Mouse (Mus musculus): Measurements from ENCODE around the gene Zbtb2. TPM values are rescaled to one million over a fixed set of nuclear protein-coding genes. Genes with fewer than 3 reads are reported as not detected.

Zbtb2 gene
- polyA plus RNA-seq, 1 experiment from 2014 or later, result 17.5 TPM

DNA sequence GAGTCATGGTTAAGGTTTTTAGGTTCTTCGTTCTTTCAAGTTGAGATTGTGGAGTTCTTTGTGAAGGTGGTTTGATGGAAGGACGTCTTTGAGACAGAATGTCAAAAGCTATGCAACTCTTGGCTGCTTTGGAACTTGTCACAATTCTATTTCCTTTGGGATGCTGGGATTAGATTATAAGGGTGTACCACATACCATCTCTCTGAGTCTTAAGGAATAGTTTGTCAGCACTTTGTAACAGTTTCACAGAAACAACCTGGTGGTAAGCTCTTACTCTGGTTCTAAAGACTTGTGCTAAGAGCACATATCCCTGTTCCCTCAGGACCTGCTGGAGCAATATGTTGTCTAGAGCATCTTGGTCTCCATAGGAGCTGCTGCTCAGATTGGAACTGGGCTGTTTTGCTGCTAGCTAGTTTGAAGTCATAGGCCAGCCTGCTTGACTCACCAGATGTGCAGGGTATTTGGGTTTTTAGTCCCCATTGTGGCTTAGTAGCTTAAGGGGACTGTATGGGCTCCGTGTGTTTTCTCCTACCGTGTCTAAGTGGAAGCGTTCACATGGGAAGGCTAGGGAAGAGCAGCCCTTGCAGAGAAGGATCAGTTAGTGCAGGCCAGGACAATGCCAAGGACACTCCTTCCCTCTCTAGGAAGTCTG, 1.7 kb upstream of the Zbtb2 start:
- Histone ChIP-seq H3K4me3 (replicated peaks; ENCODE audit: low read depth, low read length) (peak overlapping the region; percentile 97), H3K4me2 (ENCODE audit: low read length) (peak overlapping the region; percentile 90), H3K9ac (replicated peaks; ENCODE audit: low read length) (peak overlapping the region; percentile 99; the same call in 1 of the 2 replicates), H3K9me3 (ENCODE audit: control insufficient read depth, low read length) (no peaks in the 10 kb centered on the region), H3K27me3 (ENCODE audit: control insufficient read depth, insufficient read depth, low read length) (no peaks in the 10 kb centered on the region), H3K36me3 (ENCODE audit: control insufficient read depth, insufficient read depth, low read length) (0 out of 2 replicates have a peak, but pooled peaks cover 7% of the 10 kb centered on the region), H3K27ac (replicated peaks; ENCODE audit: low read depth, low read length) (no peak overlapping the region), H3K4me1 (ENCODE audit: control insufficient read depth, insufficient read depth, low read length) (peaks cover 40% of the 10 kb centered on the region)
- ATAC-seq (ENCODE audit: low FRiP score, low TSS enrichment), result no peak
- WGBS, result 45% methylated on average over 5 of the region's 5 CpGs
- DNase-seq, result no peak

GRCm38 (mm10) chr10:4389036-4389435, 1.1 kb upstream of the Zbtb2 start:
- 28% methylated on average over 10 of the region's 10 CpGs for WGBS
- Histone ChIP-seq H3K9ac (replicated peaks; ENCODE audit: low read length) (peak overlapping the region; percentile 99), H3K27ac (replicated peaks; ENCODE audit: low read depth, low read length) (no peak overlapping the region), H3K4me1 (ENCODE audit: control insufficient read depth, insufficient read depth, low read length) (peaks cover 40% of the 10 kb centered on the region), H3K36me3 (ENCODE audit: control insufficient read depth, insufficient read depth, low read length) (0 out of 2 replicates have a peak, but pooled peaks cover 5% of the 10 kb centered on the region), H3K9me3 (ENCODE audit: control insufficient read depth, low read length) (no peaks in the 10 kb centered on the region), H3K27me3 (ENCODE audit: control insufficient read depth, insufficient read depth, low read length) (no peaks in the 10 kb centered on the region), H3K4me2 (ENCODE audit: low read length) (peak overlapping the region; percentile 90), H3K4me3 (replicated peaks; ENCODE audit: low read depth, low read length) (peak overlapping the region; percentile 97)
- ATAC-seq (ENCODE audit: low FRiP score, low TSS enrichment) (no peak), DNase-seq (no peak)

GRCm38 (mm10) chr10:4388384-4388745, 457 bp upstream of the Zbtb2 start:
- no peaks in the 10 kb centered on the region for H3K9me3 ChIP-seq (ENCODE audit: control insufficient read depth, low read length)
- 0 out of 2 replicates have a peak, but pooled peaks cover 5% of the 10 kb centered on the region for H3K36me3 ChIP-seq (ENCODE audit: control insufficient read depth, insufficient read depth, low read length)
- peak overlapping the region; percentile 97 for H3K4me3 ChIP-seq (replicated peaks; ENCODE audit: low read depth, low read length)
- ATAC-seq (ENCODE audit: low FRiP score, low TSS enrichment) (no peak), DNase-seq (peak; percentile 40)
- H3K4me1 ChIP-seq (ENCODE audit: control insufficient read depth, insufficient read depth, low read length), result peaks cover 40% of the 10 kb centered on the region
- no peaks in the 10 kb centered on the region for H3K27me3 ChIP-seq (ENCODE audit: control insufficient read depth, insufficient read depth, low read length)
- under 1% methylated on average over 19 of the region's 19 CpGs for WGBS
- peak overlapping the region; percentile 90 for H3K4me2 ChIP-seq (ENCODE audit: low read length)
- H3K27ac ChIP-seq (replicated peaks; ENCODE audit: low read depth, low read length), result peak overlapping the region; percentile 100
- H3K9ac ChIP-seq (replicated peaks; ENCODE audit: low read length), result peak overlapping the region; percentile 99

DNA sequence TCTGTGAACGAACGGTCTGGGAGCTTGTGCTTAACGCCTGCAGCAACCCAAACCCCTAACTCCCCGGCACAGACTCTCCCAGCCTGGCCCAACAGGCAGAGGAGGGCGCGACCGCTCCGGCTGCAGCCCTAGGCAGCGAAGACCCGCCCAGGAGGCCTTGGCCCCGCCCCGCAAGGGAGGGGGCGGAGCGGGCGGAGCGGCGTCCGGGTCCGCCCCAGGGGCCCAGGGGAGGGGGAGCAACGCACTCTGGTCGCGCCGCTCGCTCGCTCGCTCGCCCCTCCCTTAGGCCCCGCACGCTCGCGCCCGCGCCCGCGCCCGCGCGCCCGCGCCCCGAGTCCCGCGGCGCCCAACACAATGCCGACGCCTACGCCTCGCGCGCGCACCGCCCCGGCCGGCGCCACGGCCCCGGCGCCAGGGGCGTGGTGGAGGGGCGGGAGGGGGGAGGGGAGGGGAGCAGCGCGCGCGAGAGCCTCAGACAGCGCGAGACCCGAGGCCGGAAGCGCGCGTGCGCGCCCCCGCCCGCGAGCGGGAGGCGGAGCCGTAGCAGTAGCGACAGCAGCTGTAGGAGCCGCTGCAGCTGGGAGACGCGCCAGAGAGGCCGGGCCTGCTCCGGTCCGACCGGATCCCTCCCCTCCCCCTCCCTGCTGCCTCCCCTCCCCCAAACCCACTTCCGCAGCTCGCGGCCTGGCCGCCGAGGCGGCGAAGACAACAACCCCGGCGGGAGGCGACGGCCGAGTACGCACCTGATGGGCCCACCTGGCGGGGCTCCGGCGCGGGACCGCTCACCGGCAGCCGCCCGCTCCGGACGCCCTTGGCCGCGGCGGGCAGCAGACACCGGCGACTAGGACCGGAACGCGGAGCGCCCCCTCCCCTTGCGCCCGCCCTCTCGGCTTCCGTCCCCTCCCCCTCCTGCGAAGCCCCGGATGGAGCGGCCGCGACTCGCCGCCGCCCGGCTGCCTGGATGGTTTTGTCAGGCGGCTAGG, 1.0 kb downstream of the Zbtb2 start:
- ATAC-seq (ENCODE audit: low FRiP score, low TSS enrichment), result peak; percentile 92
- Histone ChIP-seq H3K36me3 (ENCODE audit: control insufficient read depth, insufficient read depth, low read length) (no peaks in the 10 kb centered on the region), H3K27ac (replicated peaks; ENCODE audit: low read depth, low read length) (peak overlapping the region; percentile 100), H3K9me3 (ENCODE audit: control insufficient read depth, low read length) (no peaks in the 10 kb centered on the region), H3K27me3 (ENCODE audit: control insufficient read depth, insufficient read depth, low read length) (no peaks in the 10 kb centered on the region), H3K9ac (replicated peaks; ENCODE audit: low read length) (peak overlapping the region; percentile 99), H3K4me1 (ENCODE audit: control insufficient read depth, insufficient read depth, low read length) (peaks cover 36% of the 10 kb centered on the region), H3K4me3 (replicated peaks; ENCODE audit: low read depth, low read length) (peak overlapping the region; percentile 97), H3K4me2 (ENCODE audit: low read length) (peak overlapping the region; percentile 90)
- under 1% methylated on average over 76 of the region's 133 CpGs for WGBS
- DNase-seq, result peak; percentile 98

DNA sequence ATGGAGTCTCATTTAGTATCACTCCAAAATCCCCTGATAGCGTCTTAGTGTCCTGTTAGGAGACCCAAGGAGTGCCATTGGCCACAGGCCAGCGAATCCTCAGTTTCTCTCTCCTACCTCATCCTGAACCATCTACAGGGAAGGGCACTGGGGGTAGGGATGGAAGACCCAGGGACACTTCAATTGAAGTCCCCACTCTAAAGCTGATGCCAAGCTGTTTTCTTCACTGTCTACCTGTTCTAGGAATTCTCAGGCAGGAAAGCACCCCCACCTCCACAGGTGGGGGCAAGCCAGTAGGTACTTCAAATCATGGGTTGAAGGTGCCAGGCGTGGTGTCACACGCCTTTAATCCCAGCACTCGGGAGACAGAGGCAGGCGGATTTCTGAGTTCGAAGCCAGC, 3.7 kb downstream of the Zbtb2 start:
- H3K4me2 ChIP-seq (ENCODE audit: low read length), result no peak overlapping the region
- DNase-seq (no peak), ATAC-seq (ENCODE audit: low FRiP score, low TSS enrichment) (no peak)
- H3K9ac ChIP-seq (replicated peaks; ENCODE audit: low read length), result no peak overlapping the region
- no peaks in the 10 kb centered on the region for H3K9me3 ChIP-seq (ENCODE audit: control insufficient read depth, low read length)
- peaks cover 10% of the 10 kb centered on the region for H3K4me1 ChIP-seq (ENCODE audit: control insufficient read depth, insufficient read depth, low read length)
- no peaks in the 10 kb centered on the region for H3K27me3 ChIP-seq (ENCODE audit: control insufficient read depth, insufficient read depth, low read length)
- H3K4me3 ChIP-seq (replicated peaks; ENCODE audit: low read depth, low read length), result no peak overlapping the region
- WGBS, result 97% methylated on average over 7 of the region's 7 CpGs
- no peaks in the 10 kb centered on the region for H3K36me3 ChIP-seq (ENCODE audit: control insufficient read depth, insufficient read depth, low read length)
- H3K27ac ChIP-seq (replicated peaks; ENCODE audit: low read depth, low read length), result no peak overlapping the region

GRCm38 (mm10) chr10:4380748-4381147, 7.2 kb downstream of the Zbtb2 start:
- 94% methylated on average over 5 of the region's 5 CpGs for WGBS
- no peak overlapping the region for H3K4me2 ChIP-seq (ENCODE audit: low read length)
- ATAC-seq (ENCODE audit: low FRiP score, low TSS enrichment), result no peak
- no peaks in the 10 kb centered on the region for H3K36me3 ChIP-seq (ENCODE audit: control insufficient read depth, insufficient read depth, low read length)
- H3K27ac ChIP-seq (replicated peaks; ENCODE audit: low read depth, low read length), result no peak overlapping the region
- H3K9ac ChIP-seq (replicated peaks; ENCODE audit: low read length), result no peak overlapping the region
- no peaks in the 10 kb centered on the region for H3K27me3 ChIP-seq (ENCODE audit: control insufficient read depth, insufficient read depth, low read length)
- no peak overlapping the region for H3K4me3 ChIP-seq (replicated peaks; ENCODE audit: low read depth, low read length)
- no peak for DNase-seq
- H3K9me3 ChIP-seq (ENCODE audit: control insufficient read depth, low read length), result no peaks in the 10 kb centered on the region
- 0 out of 2 replicates have a peak, but pooled peaks cover 2% of the 10 kb centered on the region for H3K4me1 ChIP-seq (ENCODE audit: control insufficient read depth, insufficient read depth, low read length)

GRCm38 (mm10) chr10:4376931-4377330, 11.0 kb downstream of the Zbtb2 start:
- Histone ChIP-seq H3K4me3 (replicated peaks; ENCODE audit: low read depth, low read length) (no peak overlapping the region), H3K27ac (replicated peaks; ENCODE audit: low read depth, low read length) (no peak overlapping the region), H3K27me3 (ENCODE audit: control insufficient read depth, insufficient read depth, low read length) (no peaks in the 10 kb centered on the region), H3K4me2 (ENCODE audit: low read length) (no peak overlapping the region), H3K9me3 (ENCODE audit: control insufficient read depth, low read length) (no peaks in the 10 kb centered on the region), H3K4me1 (ENCODE audit: control insufficient read depth, insufficient read depth, low read length) (no peaks in the 10 kb centered on the region), H3K36me3 (ENCODE audit: control insufficient read depth, insufficient read depth, low read length) (peaks cover 9% of the 10 kb centered on the region; the same call in 1 of the 2 replicates), H3K9ac (replicated peaks; ENCODE audit: low read length) (no peak overlapping the region)
- no peak for ATAC-seq (ENCODE audit: low FRiP score, low TSS enrichment)
- DNase-seq, result no peak
- WGBS, result 94% methylated on average over 7 of the region's 7 CpGs

GRCm38 (mm10) chr10:4376461-4376860, 11.4 kb downstream of the Zbtb2 start:
- WGBS, result 84% methylated on average over 7 of the region's 7 CpGs
- H3K9ac ChIP-seq (replicated peaks; ENCODE audit: low read length), result no peak overlapping the region
- no peak overlapping the region for H3K4me3 ChIP-seq (replicated peaks; ENCODE audit: low read depth, low read length)
- ATAC-seq (ENCODE audit: low FRiP score, low TSS enrichment) (no peak), DNase-seq (no peak)
- no peaks in the 10 kb centered on the region for H3K9me3 ChIP-seq (ENCODE audit: control insufficient read depth, low read length)
- H3K36me3 ChIP-seq (ENCODE audit: control insufficient read depth, insufficient read depth, low read length), result peaks cover 9% of the 10 kb centered on the region; the same call in 1 of the 2 replicates
- no peaks in the 10 kb centered on the region for H3K4me1 ChIP-seq (ENCODE audit: control insufficient read depth, insufficient read depth, low read length)
- no peaks in the 10 kb centered on the region for H3K27me3 ChIP-seq (ENCODE audit: control insufficient read depth, insufficient read depth, low read length)
- H3K4me2 ChIP-seq (ENCODE audit: low read length), result no peak overlapping the region
- H3K27ac ChIP-seq (replicated peaks; ENCODE audit: low read depth, low read length), result no peak overlapping the region
